Mouse (Mus musculus) T-helper 1 cell (primary cell): ENCODE results near the gene Mrpl45.
"Not testable (repeated sequence)": the region's sequence is repeated elsewhere in the genome, so short reads cannot be mapped to it uniquely, and the experiment has no call there.

Source experiments
- in situ Hi-C: fragments of 300-600 bp; cut with MboI, MseI; formaldehyde crosslinking; loops from one replicate; pipeline ENCODE4 v1.15.1; 2025; ENCODE audit warnings: high pct_unique_total_duplicates

The Mrpl45 gene

DNA sequence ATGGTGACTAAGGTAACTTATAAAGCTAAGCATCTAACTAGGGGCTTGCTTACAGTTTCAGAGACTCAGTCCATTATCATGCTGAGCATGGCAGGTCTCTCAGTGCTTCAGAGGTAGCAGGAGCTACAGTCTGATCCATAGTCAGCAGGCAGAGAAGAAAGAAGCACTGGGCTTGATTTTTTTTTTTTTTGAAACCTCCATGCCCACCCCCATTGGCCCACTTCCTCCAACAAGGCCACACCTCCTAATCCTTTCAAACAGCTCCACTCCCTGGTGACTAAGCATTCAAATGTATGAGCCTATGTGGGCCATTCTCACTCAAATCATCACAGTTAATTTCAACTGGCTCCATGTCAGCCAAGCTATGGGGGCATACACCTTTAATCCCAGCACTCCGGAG, 22.8 kb upstream of the Mrpl45 start:
- in situ Hi-C loops: no loop called here

- in situ Hi-C loops: no loop called here
Observed at GRCm38 (mm10) chr11:97296542-97296941, 19.0 kb upstream of the Mrpl45 start.

GRCm38 (mm10) chr11:97299939-97300338, 15.6 kb upstream of the Mrpl45 start:
- in situ Hi-C loops: no loop called here

DNA sequence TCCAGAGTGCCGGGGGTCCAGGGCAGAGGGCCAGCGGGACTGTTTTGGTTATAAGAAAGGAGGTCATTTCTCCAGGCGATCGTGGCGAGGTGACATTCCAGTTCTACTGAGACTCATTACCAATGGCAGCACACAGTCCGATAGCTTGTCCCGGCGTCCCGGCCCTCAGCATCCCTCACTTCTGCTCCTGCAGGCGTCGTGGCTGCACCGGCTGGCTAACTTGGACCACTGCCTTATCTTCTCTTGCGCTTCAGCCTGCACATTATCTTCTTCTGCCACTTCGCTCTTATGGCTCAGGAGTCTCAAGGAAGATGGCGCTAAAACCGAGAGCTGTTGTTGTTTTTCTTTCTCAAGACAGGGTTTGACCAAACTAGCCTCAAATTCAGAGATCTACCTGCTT, 14.1 kb upstream of the Mrpl45 start:
- in situ Hi-C loops: no loop called here

GRCm38 (mm10) chr11:97302231-97302781, 13.2 kb upstream of the Mrpl45 start:
- in situ Hi-C loops: no loop called here

- in situ Hi-C loops: no loop called here
Observed at GRCm38 (mm10) chr11:97304631-97305030, 10.9 kb upstream of the Mrpl45 start.

GRCm38 (mm10) chr11:97307294-97308069, 8.0 kb upstream of the Mrpl45 start:
- in situ Hi-C loops: no loop called here

DNA sequence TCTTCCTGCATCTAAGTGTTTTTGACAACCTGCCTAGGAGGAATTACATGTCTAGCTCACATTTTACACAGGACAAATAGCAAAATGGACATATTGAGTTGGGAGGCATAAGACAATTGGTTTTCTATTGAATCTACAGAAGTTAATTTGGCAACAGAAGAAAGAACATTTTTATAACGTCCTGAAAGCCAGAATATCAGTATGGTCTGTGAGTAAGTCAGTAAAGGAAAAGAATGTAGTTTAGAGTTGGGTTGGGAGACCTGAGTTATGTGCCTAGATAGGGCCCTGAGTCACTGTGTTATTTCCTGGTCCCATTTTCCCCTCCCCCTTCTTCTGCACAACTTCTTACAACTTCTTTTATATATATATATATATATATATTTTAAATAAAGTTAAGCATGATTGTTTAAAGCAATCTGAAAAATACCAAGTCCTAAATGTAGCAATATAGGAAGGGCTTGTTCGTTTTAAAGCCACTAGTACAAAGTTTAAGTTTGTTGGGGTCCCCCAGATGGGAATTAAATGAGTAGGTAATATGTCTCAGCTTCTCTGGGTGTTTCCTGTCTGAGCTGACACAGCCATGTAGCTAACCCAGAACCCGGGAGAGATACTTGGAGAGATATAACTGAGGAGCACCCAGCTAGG, 6.6 kb upstream of the Mrpl45 start:
- in situ Hi-C loops: no loop called here

DNA sequence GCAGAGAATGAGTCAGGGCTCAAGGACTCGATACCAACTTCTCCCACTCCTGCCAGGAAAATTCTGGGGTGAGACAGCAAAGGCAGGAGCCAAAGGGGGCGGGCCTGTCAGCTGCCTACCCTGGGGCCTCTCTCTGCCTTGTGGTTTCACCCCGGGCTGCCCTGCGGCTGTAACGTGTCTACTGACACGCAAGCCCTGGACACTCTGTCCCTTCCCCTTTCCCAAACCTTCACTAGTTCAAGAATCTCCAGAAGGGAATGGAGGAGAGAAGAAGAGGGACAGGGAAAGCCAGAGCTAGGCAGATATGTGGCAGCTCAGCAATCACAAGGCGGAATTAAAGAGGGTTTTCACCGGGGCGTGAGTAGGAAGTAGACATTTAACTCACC, 6.1 kb upstream of the Mrpl45 start:
- in situ Hi-C loops: no loop called here

DNA sequence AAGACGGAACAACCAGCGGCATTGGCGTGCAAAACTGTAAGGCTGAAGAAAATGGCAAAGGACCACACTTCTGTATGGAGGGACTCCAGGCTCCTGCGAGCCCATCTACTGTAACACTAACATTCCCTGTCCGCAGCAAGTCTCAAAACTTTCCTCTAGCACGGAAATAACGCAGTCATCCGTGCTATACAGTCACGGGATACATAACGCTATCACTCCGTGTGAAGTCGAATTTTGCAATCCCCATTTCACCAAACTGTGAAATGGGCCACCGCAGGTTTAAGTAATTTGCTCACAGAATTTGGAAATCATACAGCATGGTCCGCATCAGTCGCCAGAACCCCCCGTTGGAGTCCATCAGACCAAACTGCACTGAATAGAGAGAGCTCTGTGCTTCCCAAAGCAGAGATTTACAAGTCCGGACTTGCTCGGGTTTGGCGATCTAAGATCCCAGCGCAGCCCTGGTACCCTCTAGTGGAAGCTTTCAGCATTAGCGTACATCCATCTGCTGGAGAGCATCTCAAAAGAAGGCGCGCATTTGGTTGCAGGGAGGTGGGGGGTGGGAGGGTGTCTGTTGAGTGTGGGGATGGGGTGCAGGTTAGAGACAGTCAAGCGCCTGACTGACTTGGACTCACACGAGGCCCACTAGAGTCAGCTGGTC, 5.5 kb upstream of the Mrpl45 start:
- in situ Hi-C loops: no loop called here

DNA sequence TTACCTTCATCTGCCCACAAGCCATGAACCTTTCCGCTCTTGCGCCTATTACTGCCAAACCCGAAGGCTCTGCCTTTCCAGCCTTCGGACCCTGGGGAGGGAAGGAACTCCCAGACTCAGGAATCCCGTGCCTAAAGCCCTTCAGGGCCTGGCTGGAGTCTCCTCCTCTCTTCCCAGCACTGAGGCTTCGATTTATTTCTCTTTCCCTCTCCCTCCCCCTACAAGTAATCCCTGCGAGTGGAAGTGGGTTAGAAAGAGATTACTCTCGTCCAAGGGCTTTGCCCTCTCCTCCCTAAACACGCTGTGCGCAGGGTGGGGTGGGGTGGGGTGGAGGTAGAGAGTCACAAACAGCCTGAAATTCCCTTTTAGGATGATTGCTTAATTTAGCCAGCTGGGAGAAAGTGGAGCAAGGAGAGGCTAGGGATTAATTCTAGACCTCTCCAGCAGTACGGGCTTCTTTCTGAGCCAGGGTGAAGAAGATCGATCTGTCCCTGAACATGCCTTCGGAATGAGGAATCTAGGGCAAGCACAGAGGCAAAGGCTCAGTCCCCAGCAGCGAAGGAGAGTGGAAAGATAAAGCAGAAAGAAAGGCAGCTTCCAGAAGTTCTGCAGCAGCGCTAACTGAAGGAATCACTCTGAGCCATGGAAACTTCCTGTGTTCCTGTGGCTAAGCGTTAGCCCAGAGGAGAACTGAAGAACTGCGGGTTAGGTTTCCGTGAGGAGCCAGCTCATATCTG, 4.5 kb upstream of the Mrpl45 start:
- in situ Hi-C loops: no loop called here

GRCm38 (mm10) chr11:97312871-97313270, 2.6 kb upstream of the Mrpl45 start:
- in situ Hi-C loops: not testable (repeated sequence)

GRCm38 (mm10) chr11:97314110-97314509, 1.4 kb upstream of the Mrpl45 start:
- in situ Hi-C loops: no loop called here

DNA sequence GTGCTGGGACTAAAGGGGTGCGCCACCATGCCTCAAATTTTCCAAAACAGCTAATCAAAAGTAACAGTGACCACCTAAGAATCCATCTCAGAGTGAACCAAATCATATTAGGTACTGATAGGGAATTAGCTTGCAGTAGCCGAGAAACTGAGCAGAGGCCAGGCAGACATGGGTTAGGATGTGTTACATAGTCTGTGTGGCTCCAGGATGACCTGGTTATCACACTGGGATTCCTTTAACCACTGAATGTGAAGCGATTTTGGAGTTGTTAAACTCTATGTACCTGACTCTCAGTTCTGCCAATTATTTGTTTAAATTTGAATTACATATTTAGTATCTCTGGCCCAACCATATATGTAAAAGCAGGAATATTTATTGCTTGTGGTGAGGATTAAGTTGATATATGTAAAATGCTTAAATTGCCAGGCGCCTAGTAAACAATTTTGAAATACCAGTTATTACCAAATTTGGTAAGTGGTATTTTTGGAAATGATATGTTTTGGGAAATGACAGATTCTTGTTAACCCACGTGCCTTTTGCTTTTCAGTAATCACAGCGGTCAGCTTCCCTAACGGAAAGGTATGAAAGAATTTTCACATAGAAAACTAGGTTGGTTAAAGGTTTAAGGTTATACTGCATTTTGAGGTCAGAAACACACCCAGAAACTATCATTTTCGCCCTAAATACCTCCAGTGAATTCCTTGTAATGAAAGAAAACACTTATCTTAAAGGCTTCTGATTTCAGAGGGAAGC, 589 bp upstream of the Mrpl45 start:
- in situ Hi-C loops: loop anchor here (5.0 kb wide), 1 partner anchor 38 kb away; no protein-coding TSS in a partner anchor

DNA sequence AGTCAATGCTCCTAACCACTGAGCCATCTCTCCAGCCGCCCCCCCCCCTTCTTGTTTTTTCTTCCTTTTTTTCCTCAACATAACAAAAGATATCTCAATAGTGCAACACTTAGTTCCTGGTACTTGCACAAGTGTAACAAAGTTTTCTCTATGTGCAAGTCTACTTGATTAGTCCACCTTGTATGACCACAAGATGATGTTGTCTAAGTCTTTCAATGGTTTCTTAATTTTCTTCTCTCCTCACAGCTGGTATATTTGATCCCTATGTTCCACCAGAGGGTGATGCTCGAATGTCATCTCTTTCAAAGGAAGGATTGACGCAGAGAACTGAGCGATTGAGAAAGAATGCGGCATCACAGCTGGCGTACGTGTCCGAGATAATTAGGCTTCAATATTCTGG, 5.7 kb downstream of the Mrpl45 start:
- in situ Hi-C loops: no loop called here

- in situ Hi-C loops: not testable (repeated sequence)
Observed at GRCm38 (mm10) chr11:97321894-97322600, 6.5 kb downstream of the Mrpl45 start.

DNA sequence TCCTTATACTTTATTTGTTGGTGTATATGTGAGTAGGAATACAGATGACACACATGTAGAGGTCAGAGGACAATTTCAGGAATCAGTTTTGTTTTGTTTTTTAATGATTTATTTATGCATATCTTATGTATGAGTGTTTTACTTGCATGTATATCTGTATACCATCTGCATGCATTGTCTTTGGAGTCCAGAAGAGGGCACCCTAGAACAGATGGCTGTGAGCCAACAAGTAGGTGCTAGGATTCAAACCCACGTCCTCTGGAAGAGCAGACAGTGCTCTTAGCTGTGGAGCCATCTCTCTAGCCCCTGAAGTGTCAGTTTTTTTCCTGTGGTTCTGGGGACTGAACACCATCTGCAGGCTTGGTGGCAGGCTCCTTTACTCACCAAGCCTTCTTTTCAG, 9.7 kb downstream of the Mrpl45 start:
- in situ Hi-C loops: no loop called here

DNA sequence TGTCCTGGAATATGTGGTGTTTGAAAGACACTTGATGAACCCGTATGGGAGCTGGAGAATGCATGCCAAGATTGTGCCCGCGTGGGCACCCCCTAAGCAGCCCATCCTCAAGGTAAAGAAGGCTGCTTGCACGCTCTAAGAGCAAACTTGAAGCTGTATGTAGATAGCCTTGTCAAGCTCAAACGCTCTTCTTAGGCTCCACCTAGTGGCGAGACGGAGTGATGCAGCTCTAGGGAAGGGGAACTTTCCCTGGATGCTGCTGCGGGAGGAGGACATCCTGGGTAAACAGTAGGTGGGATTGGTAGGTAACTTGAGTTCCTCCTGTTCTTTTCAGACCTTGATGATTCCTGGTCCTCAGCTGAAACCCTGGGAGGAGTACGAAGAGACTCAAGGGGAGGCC, 12.6 kb downstream of the Mrpl45 start:
- in situ Hi-C loops: no loop called here

GRCm38 (mm10) chr11:97330315-97330714, 14.8 kb downstream of the Mrpl45 start:
- in situ Hi-C loops: no loop called here
